Mouse (Mus musculus) liver, embryonic 11.5 days (tissue): ENCODE measurements around the gene Alox5ap. TPM values are rescaled to one million over a fixed set of nuclear protein-coding genes. Genes with fewer than 3 reads are reported as not detected.

ENCODE experiments used
- ATAC-seq: fragments of 200-750 bp; cut with Nextera tagmentation; replicated peaks from 2 replicates; pipeline ENCODE4 v1.8.0; 2017; ENCODE audit warnings: moderate number of reproducible peaks, mild to moderate bottlenecking, moderate TSS enrichment, moderate library complexity; ENCODE audit not compliant: low FRiP score
- DNase-seq: peaks from one replicate; pipeline ENCODE4 v3.0.0-alpha.2; 2017; ENCODE audit warnings: low spot score
- H3K27ac ChIP-seq: fragments of 300-500 bp; sonication (generic); 2 replicates; pipeline ENCODE4 v1.5.1; 2014; ENCODE audit warnings: mild to moderate bottlenecking, low read depth, low read length, control low read depth
- H3K27me3 ChIP-seq: fragments of 300-500 bp; sonication (generic); replicated peaks from 2 replicates; pipeline ENCODE4 v1.6.1; 2014; ENCODE audit warnings: low read length, mixed read lengths; ENCODE audit not compliant: control insufficient read depth, insufficient read depth
- H3K36me3 ChIP-seq: fragments of 300-500 bp; sonication (generic); 2 replicates; pipeline ENCODE4 v1.6.1; 2014; ENCODE audit warnings: mild to moderate bottlenecking, low read length, moderate library complexity, mixed read lengths; ENCODE audit not compliant: control insufficient read depth, insufficient read depth
- H3K4me1 ChIP-seq: fragments of 300-500 bp; sonication (generic); replicated peaks from 2 replicates; pipeline ENCODE4 v1.6.1; 2014; ENCODE audit warnings: low read length, mixed read lengths; ENCODE audit not compliant: control insufficient read depth, insufficient read depth
- H3K4me2 ChIP-seq: fragments of 300-500 bp; sonication (generic); 2 replicates; pipeline ENCODE4 v1.6.1; 2014; ENCODE audit warnings: mild to moderate bottlenecking, control low read depth, moderate library complexity
- H3K4me3 ChIP-seq: fragments of 300-500 bp; sonication (generic); 2 replicates; pipeline ENCODE4 v1.5.1; 2014; ENCODE audit warnings: low read depth, low read length, control low read depth
- H3K9ac ChIP-seq: fragments of 300-500 bp; sonication (generic); 2 replicates; pipeline ENCODE4 v1.6.1; 2014; ENCODE audit warnings: low read depth, low read length, control low read depth
- H3K9me3 ChIP-seq: fragments of 300-500 bp; sonication (generic); 2 replicates; pipeline ENCODE4 v1.6.1; 2016; ENCODE audit warnings: low read length, inconsistent platforms, mixed read lengths; ENCODE audit not compliant: control insufficient read depth
- WGBS: fragments of 180-500 bp; shearing (Covaris S2); extraction: QIAGEN DNeasy Blood & Tissue Kit; methylation state at CpG from one replicate; pipeline ENCODE4 v1.1.7; 2014; 5-methylcytosine and 5-hydroxymethylcytosine counted together
- polyA plus RNA-seq: library from polyadenylated mRNA; unstranded; fragments of >200 nt; fragmentation: Nextera tagmentation; extraction: Ambion mirVana; gene quantifications from 2 replicates; pipeline ENCODE4 v1.2.1, GENCODE M21; 2014

The Alox5ap gene
- polyA plus RNA-seq, 1 experiment from 2014 or later: 24.4 TPM

DNA sequence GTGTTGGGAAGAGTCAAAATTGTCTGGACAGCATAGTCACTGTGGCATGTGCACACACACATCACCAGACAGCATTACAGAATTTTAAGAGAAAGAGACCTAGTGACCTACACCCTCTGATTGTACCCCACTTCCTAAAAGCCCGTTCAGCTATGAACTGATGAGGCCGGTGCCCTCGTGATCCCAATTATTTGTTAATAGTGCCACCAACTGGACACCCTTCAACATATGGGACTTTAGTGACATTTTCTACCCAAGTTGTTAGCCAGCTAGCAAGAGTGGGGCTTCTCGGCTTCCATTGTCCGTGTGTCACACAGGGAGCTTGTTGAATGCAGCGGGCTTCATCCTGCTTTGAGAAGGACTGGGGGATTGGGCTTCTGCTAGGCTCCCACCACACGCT lies 21.5 kb downstream of the Alox5ap start:
- H3K4me3 ChIP-seq: no peak overlapping the region
- H3K9me3 ChIP-seq: no peaks in the 10 kb centered on the region
- no peak overlapping the region for H3K27ac ChIP-seq
- H3K9ac ChIP-seq: no peak overlapping the region
- no peak overlapping the region for H3K4me2 ChIP-seq
- no peaks in the 10 kb centered on the region for H3K36me3 ChIP-seq
- WGBS: 62% methylated on average over 7 of the region's 7 CpGs
- DNase-seq: no peak
- no peak for ATAC-seq
- H3K4me1 ChIP-seq: no peaks in the 10 kb centered on the region
- peaks cover 3% of the 10 kb centered on the region; the same call in 1 of the 2 replicates for H3K27me3 ChIP-seq

- no peak for DNase-seq
- no peak for ATAC-seq
- H3K36me3 ChIP-seq: no peaks in the 10 kb centered on the region
- 54% methylated on average over 41 of the region's 41 CpGs for WGBS
- H3K4me3 ChIP-seq: 0 out of 2 replicates have a peak overlapping the region, but pooled peaks have one; percentile 11
- H3K27ac ChIP-seq: no peak overlapping the region
- H3K9me3 ChIP-seq: no peaks in the 10 kb centered on the region
- H3K4me2 ChIP-seq: peak overlapping the region; percentile 56
- H3K4me1 ChIP-seq: no peaks in the 10 kb centered on the region
- no peak overlapping the region for H3K9ac ChIP-seq
- peaks cover 3% of the 10 kb centered on the region; the same call in 1 of the 2 replicates for H3K27me3 ChIP-seq
Measured at GRCm38 (mm10) chr5:149287148-149288038, 22.8 kb downstream of the Alox5ap start.

GRCm38 (mm10) chr5:149291266-149291665 lies 26.7 kb downstream of the Alox5ap start:
- Histone ChIP-seq H3K27me3 (peaks cover 3% of the 10 kb centered on the region; the same call in 1 of the 2 replicates), H3K9me3 (0 out of 2 replicates have a peak, but pooled peaks cover 2% of the 10 kb centered on the region), H3K27ac (no peak overlapping the region), H3K36me3 (no peaks in the 10 kb centered on the region), H3K9ac (no peak overlapping the region), H3K4me3 (no peak overlapping the region), H3K4me2 (no peak overlapping the region), H3K4me1 (no peaks in the 10 kb centered on the region)
- 86% methylated on average over 5 of the region's 5 CpGs for WGBS
- no peak for ATAC-seq
- DNase-seq: no peak

GRCm38 (mm10) chr5:149293071-149293470 lies 28.5 kb downstream of the Alox5ap start:
- Histone ChIP-seq H3K4me2 (no peak overlapping the region), H3K4me1 (no peaks in the 10 kb centered on the region), H3K27ac (no peak overlapping the region), H3K27me3 (no peaks in the 10 kb centered on the region), H3K9me3 (0 out of 2 replicates have a peak, but pooled peaks cover 2% of the 10 kb centered on the region), H3K9ac (no peak overlapping the region), H3K4me3 (no peak overlapping the region), H3K36me3 (no peaks in the 10 kb centered on the region)
- DNase-seq (no peak), ATAC-seq (no peak)
- WGBS: 85% methylated on average over 4 of the region's 4 CpGs

GRCm38 (mm10) chr5:149296808-149297207 lies 32.2 kb downstream of the Alox5ap start:
- WGBS: 88% methylated on average over 6 of the region's 6 CpGs
- Histone ChIP-seq H3K4me1 (no peaks in the 10 kb centered on the region), H3K4me3 (no peak overlapping the region), H3K27me3 (no peaks in the 10 kb centered on the region), H3K4me2 (no peak overlapping the region), H3K9ac (no peak overlapping the region), H3K36me3 (no peaks in the 10 kb centered on the region), H3K27ac (no peak overlapping the region), H3K9me3 (0 out of 2 replicates have a peak, but pooled peaks cover 2% of the 10 kb centered on the region)
- ATAC-seq (no peak), DNase-seq (no peak)

DNA sequence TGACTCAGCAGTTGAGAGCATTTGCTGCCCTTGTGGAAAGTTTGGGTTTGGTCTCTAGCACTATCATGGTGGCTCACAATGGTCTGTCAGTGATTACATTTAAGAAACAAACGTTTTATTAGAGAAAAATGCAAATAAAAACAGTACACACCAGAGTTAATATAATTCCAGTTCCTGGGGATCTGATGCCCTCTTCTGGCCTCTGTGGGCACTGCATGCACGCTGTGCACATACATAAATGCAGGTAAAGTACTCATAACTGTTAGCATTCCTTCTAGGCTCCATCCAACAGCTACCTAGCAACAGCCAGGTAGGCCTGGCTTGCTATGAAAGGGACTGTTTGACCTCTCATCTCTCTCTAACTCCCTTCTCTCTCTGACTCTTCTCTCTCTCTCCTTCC lies 32.9 kb downstream of the Alox5ap start:
- H3K9me3 ChIP-seq: 0 out of 2 replicates have a peak, but pooled peaks cover 2% of the 10 kb centered on the region
- H3K4me2 ChIP-seq: no peak overlapping the region
- no peaks in the 10 kb centered on the region for H3K36me3 ChIP-seq
- no peaks in the 10 kb centered on the region for H3K27me3 ChIP-seq
- DNase-seq: no peak
- H3K4me1 ChIP-seq: no peaks in the 10 kb centered on the region
- 66% methylated on average over 2 of the region's 2 CpGs for WGBS
- H3K27ac ChIP-seq: no peak overlapping the region
- ATAC-seq: no peak
- H3K9ac ChIP-seq: no peak overlapping the region
- H3K4me3 ChIP-seq: no peak overlapping the region

- ATAC-seq: no peak
- no peak overlapping the region for H3K9ac ChIP-seq
- WGBS: 64% methylated on average over 4 of the region's 4 CpGs
Measured at GRCm38 (mm10) chr5:149298234-149298633, 33.7 kb downstream of the Alox5ap start.

DNA sequence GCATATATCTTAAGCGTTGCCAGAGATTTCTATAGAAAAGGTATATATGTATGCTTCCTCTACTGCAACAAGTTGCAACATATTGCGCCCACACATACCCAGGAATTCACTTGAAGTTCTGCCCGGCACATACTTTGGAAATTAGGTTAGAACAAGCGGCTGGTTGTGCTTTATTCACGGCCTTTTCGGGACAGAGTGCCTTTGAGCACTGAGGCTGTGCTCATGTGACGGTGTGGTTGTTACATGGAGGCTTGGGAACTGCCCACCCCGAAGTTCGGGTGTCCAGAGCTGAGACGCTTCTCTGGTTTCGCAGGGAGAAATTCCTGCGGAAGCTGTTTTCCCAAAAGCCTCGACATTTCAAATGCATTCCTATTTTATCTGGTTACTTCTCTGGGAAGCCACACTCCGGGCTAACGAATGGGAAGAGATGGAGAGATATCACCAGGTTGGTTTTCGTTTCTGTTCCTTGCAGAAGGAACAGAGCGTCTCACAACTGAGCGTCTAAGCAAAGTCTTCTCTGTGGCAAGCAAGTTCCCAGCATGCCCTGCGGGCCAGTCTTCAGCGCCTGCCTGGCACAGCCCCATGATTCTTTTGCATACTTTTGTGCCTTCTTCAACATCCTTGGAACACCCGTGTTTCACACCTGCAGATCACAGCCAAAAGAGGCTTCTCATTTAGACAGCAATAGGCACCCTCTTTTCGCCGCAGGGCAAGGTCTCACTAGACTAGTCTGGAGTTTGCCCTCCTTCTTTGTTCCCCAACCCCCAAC lies 48.5 kb downstream of the Alox5ap start:
- ATAC-seq: no peak
- Histone ChIP-seq H3K27me3 (no peaks in the 10 kb centered on the region), H3K27ac (no peak overlapping the region), H3K9ac (no peak overlapping the region), H3K4me3 (peak overlapping the region; percentile 8; the same call in 1 of the 2 replicates), H3K4me2 (peak overlapping the region; percentile 41), H3K36me3 (no peaks in the 10 kb centered on the region), H3K4me1 (no peaks in the 10 kb centered on the region; the same call in 1 of the 2 replicates), H3K9me3 (no peaks in the 10 kb centered on the region)
- 53% methylated on average over 23 of the region's 23 CpGs for WGBS
- no peak for DNase-seq

More at GRCm38 (mm10) chr5:149298234-149298633, 33.7 kb downstream of the Alox5ap start:
- DNase-seq: no peak
- no peaks in the 10 kb centered on the region for H3K36me3 ChIP-seq
- H3K4me1 ChIP-seq: no peaks in the 10 kb centered on the region
- H3K4me3 ChIP-seq: no peak overlapping the region
- no peak overlapping the region for H3K4me2 ChIP-seq
- no peaks in the 10 kb centered on the region for H3K27me3 ChIP-seq
- H3K9me3 ChIP-seq: 0 out of 2 replicates have a peak, but pooled peaks cover 2% of the 10 kb centered on the region
- no peak overlapping the region for H3K27ac ChIP-seq
